Mouse (Mus musculus) MEL (cell line): ENCODE measurements around the gene Olfr322. TPM values are rescaled to one million over a fixed set of nuclear protein-coding genes. Genes with fewer than 3 reads are reported as not detected.

Source experiments
- DNase-seq: peaks from one replicate; pipeline ENCODE4 v3.0.0; 2011; ENCODE audit warnings: low read depth, low spot score
- H3K27ac ChIP-seq: 2 replicates; pipeline ENCODE4 v1.5.1; 2012; ENCODE audit warnings: low read depth, mild to moderate bottlenecking, control low read depth, low read length, moderate library complexity; ENCODE audit not compliant: control insufficient read depth
- H3K27me3 ChIP-seq, 2 experiments: fragments of 150-350 bp in 1 of 2; sonication (generic) in 1 of 2; 2 replicates each; pipeline ENCODE4 v1.6.1; 2012; ENCODE audit warnings: low read length in 2 of 2, mild to moderate bottlenecking in 2 of 2, improper control_type of control experiment in 1 of 2, moderate library complexity in 1 of 2; ENCODE audit not compliant: insufficient read depth in 2 of 2, control insufficient read depth in 1 of 2
- H3K36me3 ChIP-seq, 2 experiments: 2 replicates each; pipeline ENCODE4 v1.6.1; 2012 to 2014; ENCODE audit warnings: low read length in 2 of 2, improper control_type of control experiment in 1 of 2, inconsistent platforms in 1 of 2, mild to moderate bottlenecking in 1 of 2; ENCODE audit not compliant: insufficient read depth in 2 of 2, control insufficient read depth in 1 of 2
- H3K4me1 ChIP-seq, 2 experiments: fragments of 150-350 bp in 1 of 2; sonication (generic) in 1 of 2; 2 replicates each; pipeline ENCODE4 v1.6.1; 2012; ENCODE audit warnings: low read length in 2 of 2, improper control_type of control experiment in 1 of 2, mild to moderate bottlenecking in 1 of 2; ENCODE audit not compliant: insufficient read depth in 2 of 2, control insufficient read depth in 1 of 2
- H3K4me3 ChIP-seq, 2 experiments: fragments of 150-350 bp in 1 of 2; sonication (generic) in 1 of 2; 2 replicates each; pipeline ENCODE4 v1.5.1; 2012; ENCODE audit warnings: low read depth in 2 of 2, low read length in 2 of 2, mild to moderate bottlenecking in 2 of 2, moderate library complexity in 2 of 2, control low read depth in 1 of 2, improper control_type of control experiment in 1 of 2; ENCODE audit not compliant: control insufficient read depth in 1 of 2, insufficient read depth in 1 of 2
- H3K79me2 ChIP-seq: 2 replicates; pipeline ENCODE4 v1.6.1; 2012; ENCODE audit warnings: mild to moderate bottlenecking, low read length, moderate library complexity; ENCODE audit not compliant: control insufficient read depth, poor library complexity, insufficient read depth
- H3K9ac ChIP-seq: 2 replicates; pipeline ENCODE4 v1.6.1; 2012; ENCODE audit warnings: low read depth, mild to moderate bottlenecking, control low read depth, low read length, moderate library complexity; ENCODE audit not compliant: control insufficient read depth, poor library complexity, severe bottlenecking
- H3K9me3 ChIP-seq: fragments of 150-350 bp; sonication (generic); replicated peaks from 2 replicates; pipeline ENCODE4 v1.6.1; 2012; ENCODE audit warnings: mild to moderate bottlenecking, low read length, improper control_type of control experiment, moderate library complexity; ENCODE audit not compliant: insufficient read depth
- CHD2 ChIP-seq: IDR thresholded peaks from 2 replicates; pipeline ENCODE4 v1.6.1; 2011; ENCODE audit warnings: low read length, improper control_type of control experiment
- ELF1 ChIP-seq: IDR thresholded peaks from 2 replicates; pipeline ENCODE4 v1.6.1; 2014; ENCODE audit warnings: low read depth, mild to moderate bottlenecking, inconsistent platforms, low read length, improper control_type of control experiment, moderate library complexity
- EP300 ChIP-seq, 2 experiments: IDR thresholded peaks; 2 replicates each; pipeline ENCODE4 v1.6.1; 2011; ENCODE audit warnings: improper control_type of control experiment in 2 of 2, low read length in 2 of 2, low read depth in 1 of 2, mild to moderate bottlenecking in 1 of 2
- ETS1 ChIP-seq: IDR thresholded peaks from 2 replicates; pipeline ENCODE4 v1.6.1; 2012; ENCODE audit warnings: low read depth, mild to moderate bottlenecking, inconsistent platforms, low read length, improper control_type of control experiment, moderate library complexity
- MAFK ChIP-seq: IDR thresholded peaks from 2 replicates; pipeline ENCODE4 v1.6.1; 2011; ENCODE audit warnings: low read depth, mild to moderate bottlenecking, low read length, improper control_type of control experiment, borderline replicate concordance
- MAZ ChIP-seq: IDR thresholded peaks from 2 replicates; pipeline ENCODE4 v1.6.1; 2012; ENCODE audit warnings: low read depth, mild to moderate bottlenecking, inconsistent platforms, low read length, improper control_type of control experiment
- MEF2A ChIP-seq: IDR thresholded peaks from 2 replicates; pipeline ENCODE4 v1.6.1; 2014; ENCODE audit warnings: low read depth, mild to moderate bottlenecking, inconsistent platforms, low read length, improper control_type of control experiment; ENCODE audit not compliant: poor library complexity, insufficient replicate concordance, severe bottlenecking; ENCODE audit errors: extremely low read depth
- MXI1 ChIP-seq: IDR thresholded peaks from 2 replicates; pipeline ENCODE4 v1.6.1; 2011; ENCODE audit warnings: mild to moderate bottlenecking, low read depth, low read length, improper control_type of control experiment
- MYB ChIP-seq: IDR thresholded peaks from 2 replicates; pipeline ENCODE4 v1.6.1; 2011; ENCODE audit warnings: mild to moderate bottlenecking, low read depth, low read length, improper control_type of control experiment
- NELFE ChIP-seq: IDR thresholded peaks from 2 replicates; pipeline ENCODE4 v1.6.1; 2011; ENCODE audit warnings: low read depth, low read length, improper control_type of control experiment
- POLR2AphosphoS2 ChIP-seq: IDR thresholded peaks from 2 replicates; pipeline ENCODE4 v1.6.1; 2011; ENCODE audit warnings: low read length, improper control_type of control experiment
- SMC3 ChIP-seq: IDR thresholded peaks from 2 replicates; pipeline ENCODE4 v1.6.1; 2011; ENCODE audit warnings: low read depth, low read length, improper control_type of control experiment
- TBP ChIP-seq: IDR thresholded peaks from 2 replicates; pipeline ENCODE4 v1.8.0; 2011; ENCODE audit warnings: low read depth, low read length, improper control_type of control experiment
- UBTF ChIP-seq: IDR thresholded peaks from 2 replicates; pipeline ENCODE4 v1.6.1; 2012; ENCODE audit warnings: low read depth, mild to moderate bottlenecking, inconsistent platforms, low read length, improper control_type of control experiment, moderate library complexity, borderline replicate concordance; ENCODE audit not compliant: insufficient read depth
- USF2 ChIP-seq, 2 experiments: IDR thresholded peaks; 2 replicates each; pipeline ENCODE4 v1.6.1; 2011 to 2012; ENCODE audit warnings: improper control_type of control experiment in 2 of 2, low read length in 2 of 2, borderline replicate concordance in 1 of 2, inconsistent platforms in 1 of 2, low read depth in 1 of 2, mild to moderate bottlenecking in 1 of 2; ENCODE audit not compliant: insufficient read depth in 1 of 2
- ZMIZ1 ChIP-seq: IDR thresholded peaks from 2 replicates; pipeline ENCODE4 v1.6.1; 2012; ENCODE audit warnings: low read depth, mild to moderate bottlenecking, inconsistent platforms, low read length, improper control_type of control experiment, moderate library complexity
- polyA plus RNA-seq, 2 experiments: library from polyadenylated mRNA; stranded (reverse) in 1 of 2; unstranded in 1 of 2; fragments of >175 nt in 1 of 2; fragments of >200 nt in 1 of 2; gene quantifications; 2 replicates each; pipeline versions ENCODE4 v1.2.1 to v1.2.4; 2012; ENCODE audit warnings: low replicate concordance in 2 of 2, low read depth in 1 of 2; ENCODE audit not compliant: insufficient read length in 2 of 2, insufficient read depth in 1 of 2, missing spikeins in 1 of 2
- total RNA-seq: library from RNA; depleted of rRNA; stranded (reverse); fragments of 300-350 nt; gene quantifications from 2 replicates; pipeline ENCODE4 v1.2.3, GENCODE M21; 2012

Olfr322 gene
- total and polyA plus RNA-seq, 3 experiments = not detected

GRCm38 (mm10) chr11:58618793-58619192 is 39.8 kb upstream of the Olfr322 start:
- H3K9me3 ChIP-seq = no peaks in the 10 kb centered on the region
- no peaks in the 10 kb centered on the region for H3K79me2 ChIP-seq
- TF ChIP-seq ELF1 (no peak), MAFK (no peak), EP300 (IDR thresholded peaks at IDR 0.05; ENCODE audit: low read depth in 1 of 2, low read length in 2 of 2) (no peak), UBTF (no peak), USF2 (IDR thresholded peaks at IDR 0.05; ENCODE audit: borderline replicate concordance in 1 of 2, insufficient read depth in 1 of 2, low read depth in 1 of 2, low read length in 2 of 2) (no peak), MEF2A (no peak), MYB (no peak), MXI1 (no peak), MAZ (no peak), CHD2 (no peak), ETS1 (no peak), POLR2AphosphoS2 (no peak), TBP (no peak)
- no peak for DNase-seq
- peaks cover 11 to 39% of the 10 kb centered on the region in 2 experiments for H3K27me3 ChIP-seq
- H3K4me1 ChIP-seq = no peaks in the 10 kb centered on the region
- no peaks in the 10 kb centered on the region for H3K36me3 ChIP-seq
- H3K4me3 ChIP-seq = no peak overlapping the region
- no peak overlapping the region for H3K9ac ChIP-seq
- no peak overlapping the region for H3K27ac ChIP-seq

- Histone ChIP-seq H3K36me3 (no peaks in the 10 kb centered on the region), H3K27ac (no peak overlapping the region), H3K9ac (no peak overlapping the region), H3K27me3 (peaks cover 17 to 38% of the 10 kb centered on the region in 2 experiments), H3K9me3 (no peaks in the 10 kb centered on the region), H3K79me2 (no peaks in the 10 kb centered on the region), H3K4me1 (no peaks in the 10 kb centered on the region), H3K4me3 (no peak overlapping the region)
- DNase-seq = no peak
- TF ChIP-seq USF2 (IDR thresholded peaks at IDR 0.05; ENCODE audit: borderline replicate concordance in 1 of 2, insufficient read depth in 1 of 2, low read depth in 1 of 2, low read length in 2 of 2) = no peak
- TF ChIP-seq POLR2AphosphoS2 = no peak
- no peak for TF ChIP-seq MAZ
- no peak for TF ChIP-seq ZMIZ1
- no peak for TF ChIP-seq NELFE
- no peak for TF ChIP-seq SMC3
Observed at GRCm38 (mm10) chr11:58626146-58626545, 32.4 kb upstream of the Olfr322 start.
